In genomic region chr12:9657199-9657766, GRCm38 (mm10) we compare ENCODE assay signal across 17 mouse cellular contexts.
A peak's percentile ranks its signal among the peaks of the same experiment; 100 is the strongest.
DNase-seq lines count a peak whose midpoint lies in the region; ATAC-seq lines count a peak whose summit lies in the region.
"Had no signal": no experiment of that assay in that cellular context is flagged by ENCODE, and none has a peak within 500 bp of the region (broad histone marks: within the 10 kb centered on the region; RNA-seq: fewer than 3 reads in every experiment).

No protein-coding gene starts in this region.

- H3K27me3 ChIP-seq in hindbrain, embryonic 10.5 days (ENCODE audit: insufficient read depth, poor library complexity, severe bottlenecking) = no peaks in the 10 kb centered on the region
- no peaks in the 10 kb centered on the region for H3K27me3 ChIP-seq in hindbrain, embryonic 16.5 days (replicated peaks; ENCODE audit: control insufficient read depth, insufficient read depth, low read length)
- H3K27me3 ChIP-seq in kidney, embryonic 16.5 days (ENCODE audit: insufficient read depth, low read length) = no peaks in the 10 kb centered on the region
- H3K27me3 ChIP-seq: forebrain, embryonic 13.5 days; hindbrain, embryonic 15.5 days; midbrain, embryonic 13.5 days; Patski had no signal

- no peaks in the 10 kb centered on the region for H3K9me3 ChIP-seq in hindbrain, embryonic 10.5 days
- H3K9me3 ChIP-seq in hindbrain, embryonic 16.5 days (ENCODE audit: control insufficient read depth, low read length) = no peaks in the 10 kb centered on the region
- H3K9me3 ChIP-seq in kidney, embryonic 16.5 days (ENCODE audit: low read length) = no peaks in the 10 kb centered on the region
- H3K9me3 ChIP-seq: forebrain, embryonic 13.5 days; hindbrain, embryonic 15.5 days; midbrain, embryonic 13.5 days had no signal

- no peaks in the 10 kb centered on the region for H3K4me1 ChIP-seq in hindbrain, embryonic 10.5 days (replicated peaks)
- no peaks in the 10 kb centered on the region for H3K4me1 ChIP-seq in hindbrain, embryonic 16.5 days (ENCODE audit: control insufficient read depth, insufficient read depth, low read depth, low read length)
- peaks cover 17% of the 10 kb centered on the region for H3K4me1 ChIP-seq in kidney, embryonic 16.5 days (ENCODE audit: insufficient read depth, low read length)
- H3K4me1 ChIP-seq: forebrain, embryonic 13.5 days; hindbrain, embryonic 15.5 days; midbrain, embryonic 13.5 days had no signal

- no peaks in the 10 kb centered on the region for H3K36me3 ChIP-seq in hindbrain, embryonic 10.5 days
- no peaks in the 10 kb centered on the region for H3K36me3 ChIP-seq in hindbrain, embryonic 16.5 days (ENCODE audit: control insufficient read depth, insufficient read depth, low read length)
- H3K36me3 ChIP-seq in kidney, embryonic 16.5 days (ENCODE audit: insufficient read depth, low read length) = no peaks in the 10 kb centered on the region
- H3K36me3 ChIP-seq: hindbrain, embryonic 15.5 days; midbrain, embryonic 13.5 days had no signal

- H3K4me3 ChIP-seq in hindbrain, embryonic 10.5 days = no peak overlapping the region
- H3K4me3 ChIP-seq in hindbrain, embryonic 16.5 days (ENCODE audit: low read length) = no peak overlapping the region
- no peak overlapping the region for H3K4me3 ChIP-seq in kidney, embryonic 16.5 days (ENCODE audit: low read length)
- H3K4me3 ChIP-seq: forebrain, embryonic 13.5 days; gastrocnemius, adult 2 months; hindbrain, embryonic 15.5 days; midbrain, embryonic 13.5 days had no signal

- H3K4me2 ChIP-seq in hindbrain, embryonic 16.5 days (ENCODE audit: low read length) = no peak overlapping the region
- H3K4me2 ChIP-seq in kidney, embryonic 16.5 days (replicated peaks; ENCODE audit: low read depth, low read length) = peak overlapping the region; percentile 26
- H3K4me2 ChIP-seq: forebrain, embryonic 13.5 days; hindbrain, embryonic 15.5 days; midbrain, embryonic 13.5 days had no signal

- H3K27ac ChIP-seq in hindbrain, embryonic 10.5 days = no peak overlapping the region
- no peak overlapping the region for H3K27ac ChIP-seq in hindbrain, embryonic 16.5 days (ENCODE audit: low read depth, low read length)
- no peak overlapping the region for H3K27ac ChIP-seq in kidney, embryonic 16.5 days (ENCODE audit: low read length)
- H3K27ac ChIP-seq: forebrain, embryonic 13.5 days; gastrocnemius, adult 2 months; hindbrain, embryonic 15.5 days; midbrain, embryonic 13.5 days had no signal

- no peak overlapping the region for H3K9ac ChIP-seq in hindbrain, embryonic 16.5 days (ENCODE audit: low read depth, low read length)
- H3K9ac ChIP-seq in kidney, embryonic 16.5 days (replicated peaks; ENCODE audit: low read length) = no peak overlapping the region
- H3K9ac ChIP-seq: forebrain, embryonic 13.5 days; hindbrain, embryonic 15.5 days; midbrain, embryonic 13.5 days had no signal

- peak; percentile 3 for DNase-seq in hindbrain, embryonic 10.5 days (ENCODE audit: low spot score)
- DNase-seq in kidney, adult 18-20 months = no peak
- DNase-seq in Muller cell, postnatal 12 days (ENCODE audit: inconsistent ontology term) = peak; percentile 3
- DNase-seq in embryo, embryonic 11 days = peak; percentile 12
- DNase-seq: cerebellum, adult 11 months; cerebellum, adult 9-11 months; gastrocnemius, adult 2 months; right cerebral cortex, postnatal 25 days; spleen, adult 18-20 months; thymus, postnatal 25 days had no signal

- WGBS in hindbrain, embryonic 10.5 days = 66% methylated on average over 8 of the region's 8 CpGs
- WGBS in hindbrain, embryonic 16.5 days = 70% methylated on average over 8 of the region's 8 CpGs
- 13% methylated on average over 8 of the region's 8 CpGs for WGBS in kidney, embryonic 16.5 days

- no peak for ATAC-seq in hindbrain, embryonic 16.5 days
- ATAC-seq in kidney, embryonic 16.5 days (ENCODE audit: low FRiP score, low TSS enrichment) = peak; percentile 54; the same call in 1 of the 2 replicates
- ATAC-seq in frontal cortex, adult (ENCODE audit: low TSS enrichment) = no peak
- ATAC-seq: forebrain, embryonic 13.5 days; midbrain, embryonic 13.5 days; Patski had no signal
